Mouse (Mus musculus) liver, postnatal 0 days (tissue): Measurements from ENCODE around the gene Trim31.

Source experiments
- CTCF ChIP-seq: sonication (generic); IDR thresholded peaks from 2 replicates; pipeline ENCODE4 v1.5.1; 2016; ENCODE audit warnings: antibody characterized with exemption, low read depth
- EP300 ChIP-seq: IDR thresholded peaks from 2 replicates; pipeline ENCODE4 v1.6.1; 2016; ENCODE audit warnings: antibody characterized with exemption, low read depth, mild to moderate bottlenecking

DNA sequence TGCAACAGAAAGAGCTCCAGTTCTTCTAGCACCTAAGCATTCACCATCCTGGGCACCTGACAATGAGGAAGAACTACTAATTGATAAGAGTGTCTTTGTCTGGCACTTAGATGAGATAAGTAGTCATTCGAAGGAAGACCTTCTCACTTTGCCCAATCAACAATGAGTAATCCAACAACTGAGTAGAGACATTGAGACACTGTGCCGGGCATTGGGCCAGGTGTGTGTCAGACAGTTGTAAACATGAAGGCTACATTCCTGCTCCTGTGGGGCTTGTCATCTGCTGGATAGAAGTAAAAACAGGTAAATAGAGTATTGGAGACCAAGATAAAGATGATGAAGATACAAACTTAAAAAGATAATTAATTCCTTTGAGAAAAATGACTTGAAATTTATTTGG is 40.1 kb downstream of the Trim31 start:
- no peak for TF ChIP-seq CTCF
- no peak for TF ChIP-seq EP300
